Mouse (Mus musculus) kidney, adult 2 months (tissue): ENCODE results near the gene Zfp536. TPM values are rescaled to one million over a fixed set of nuclear protein-coding genes. Genes with fewer than 3 reads are reported as not detected.
A peak's percentile ranks its signal among the peaks of the same experiment; 100 is the strongest.

Source experiments
- DNase-seq: peaks from one replicate; pipeline ENCODE4 v3.0.0; 2021
- H3K27ac ChIP-seq: fragments of 200-500 bp; 2 replicates; pipeline ENCODE4 v1.5.1; 2012; ENCODE audit warnings: low read depth, low read length, control low read depth, inconsistent platforms; ENCODE audit not compliant: insufficient read depth
- H3K27me3 ChIP-seq: fragments of 200-500 bp; replicated peaks from 2 replicates; pipeline ENCODE4 v1.6.1; 2012; ENCODE audit warnings: mild to moderate bottlenecking, moderate library complexity, low read length, inconsistent platforms; ENCODE audit not compliant: control insufficient read depth, insufficient read depth
- H3K36me3 ChIP-seq: fragments of 200-500 bp; 2 replicates; pipeline ENCODE4 v1.6.1; 2012; ENCODE audit warnings: mild to moderate bottlenecking, moderate library complexity, low read length, inconsistent platforms; ENCODE audit not compliant: control insufficient read depth, insufficient read depth
- H3K4me1 ChIP-seq: fragments of 200-500 bp; 2 replicates; pipeline ENCODE4 v1.6.1; 2011; ENCODE audit warnings: low read length; ENCODE audit not compliant: control insufficient read depth, insufficient read depth
- H3K4me3 ChIP-seq: fragments of 200-500 bp; 2 replicates; pipeline ENCODE4 v1.5.1; 2011; ENCODE audit warnings: mild to moderate bottlenecking, low read depth, low read length, control low read depth; ENCODE audit not compliant: insufficient read depth
- CTCF ChIP-seq: fragments of 200-500 bp; conservative IDR thresholded peaks from 2 replicates; pipeline ENCODE4 v1.5.1; 2011; ENCODE audit warnings: low read depth, mild to moderate bottlenecking, control low read depth, low read length, moderate library complexity, mixed read lengths; ENCODE audit not compliant: insufficient read depth, insufficient read length
- POLR2A ChIP-seq: fragments of 200-500 bp; IDR thresholded peaks from one replicate; pipeline ENCODE4 v1.6.1; 2011; ENCODE audit warnings: low read depth, low read length, control low read depth
- WGBS: fragments of 180-500 bp; shearing (Covaris S2); methylation state at CpG from one replicate; pipeline ENCODE4 v1.1.7; 2018; 5-methylcytosine and 5-hydroxymethylcytosine counted together
- polyA plus RNA-seq: library from polyadenylated mRNA; depleted of rRNA; stranded (reverse); fragments of >200 nt; gene quantifications from 2 replicates; pipeline ENCODE4 v1.2.3, GENCODE M21; 2012

Zfp536 gene
- polyA plus RNA-seq, 1 experiment, result 0.11 TPM

DNA sequence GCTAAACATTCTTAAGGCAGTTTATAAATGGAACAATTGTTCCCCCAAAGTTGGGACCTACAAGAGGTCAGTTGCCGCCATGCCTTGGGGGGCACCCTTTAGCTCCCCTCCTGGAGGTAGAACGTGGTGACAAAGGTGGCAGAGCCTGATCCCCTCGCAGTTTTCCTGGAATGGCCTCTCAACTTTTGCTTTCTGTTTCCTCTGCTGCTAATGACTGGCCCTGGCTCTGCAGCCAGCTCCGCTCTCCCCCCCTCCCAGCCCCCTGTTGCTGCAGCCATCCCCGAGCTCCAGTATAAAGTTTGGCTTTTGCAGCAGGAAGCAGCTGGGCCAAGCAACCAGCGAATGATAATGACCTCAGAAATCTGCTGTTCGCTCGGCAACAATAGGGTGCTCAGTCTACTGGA lies 210.3 kb downstream of the Zfp536 start:
- peak overlapping the region; percentile 70; the same call in 1 of the 2 replicates for H3K27ac ChIP-seq
- no peaks in the 10 kb centered on the region for H3K27me3 ChIP-seq
- no peaks in the 10 kb centered on the region for H3K36me3 ChIP-seq
- peak overlapping the region; percentile 47 for H3K4me3 ChIP-seq
- no peak for TF ChIP-seq CTCF
- TF ChIP-seq POLR2A, result no peak
- H3K4me1 ChIP-seq, result no peaks in the 10 kb centered on the region
- DNase-seq, result peak; percentile 54
- 6% methylated on average over 8 of the region's 8 CpGs for WGBS

DNA sequence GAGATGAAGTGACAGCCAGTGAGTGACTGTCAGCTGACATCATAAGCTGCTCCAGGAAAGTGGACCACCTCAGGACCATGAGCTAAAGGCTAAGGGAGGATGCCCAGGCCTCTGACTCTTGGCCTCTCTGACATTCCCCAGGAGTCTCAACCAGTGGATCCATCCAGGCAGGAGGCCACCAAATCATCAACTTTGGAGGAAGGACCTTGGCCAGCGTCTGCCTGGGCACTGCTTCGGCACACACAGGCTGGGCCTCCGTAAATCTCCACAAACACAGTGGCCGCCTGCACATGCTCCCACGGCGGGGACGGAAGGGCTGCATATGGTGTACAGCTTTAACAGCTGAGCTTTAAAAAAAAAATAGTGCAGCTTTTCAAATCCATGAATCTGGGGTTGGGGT lies 210.9 kb downstream of the Zfp536 start:
- H3K27ac ChIP-seq, result no peak overlapping the region
- H3K4me3 ChIP-seq, result no peak overlapping the region
- DNase-seq, result no peak
- no peaks in the 10 kb centered on the region for H3K36me3 ChIP-seq
- WGBS, result 57% methylated on average over 7 of the region's 7 CpGs
- H3K4me1 ChIP-seq, result no peaks in the 10 kb centered on the region
- no peaks in the 10 kb centered on the region for H3K27me3 ChIP-seq
- TF ChIP-seq CTCF (no peak), POLR2A (no peak)

DNA sequence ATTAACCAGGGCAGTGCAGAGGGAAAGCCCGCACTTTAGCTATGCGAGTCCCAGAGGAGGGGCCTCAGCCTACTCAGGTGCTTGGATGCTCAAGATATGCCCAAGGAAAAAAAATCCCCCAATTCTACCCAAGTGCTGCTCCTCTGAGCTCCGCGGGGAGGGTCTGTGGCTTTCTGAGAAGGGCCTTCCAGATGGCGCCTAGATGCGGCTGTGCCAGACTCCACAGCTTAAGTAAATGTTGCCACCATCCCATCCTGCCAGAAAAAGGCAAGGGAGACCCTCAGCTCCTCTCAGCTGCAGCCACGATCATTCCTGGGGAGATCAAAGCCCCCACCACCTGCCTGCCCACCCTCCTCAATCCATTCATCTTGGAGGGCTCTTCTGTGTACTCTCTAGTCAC lies 212.9 kb downstream of the Zfp536 start:
- Histone ChIP-seq H3K27me3 (no peaks in the 10 kb centered on the region), H3K4me3 (no peak overlapping the region), H3K27ac (no peak overlapping the region), H3K36me3 (no peaks in the 10 kb centered on the region), H3K4me1 (no peaks in the 10 kb centered on the region)
- TF ChIP-seq CTCF, result no peak
- no peak for TF ChIP-seq POLR2A
- 92% methylated on average over 7 of the region's 7 CpGs for WGBS
- DNase-seq, result no peak

DNA sequence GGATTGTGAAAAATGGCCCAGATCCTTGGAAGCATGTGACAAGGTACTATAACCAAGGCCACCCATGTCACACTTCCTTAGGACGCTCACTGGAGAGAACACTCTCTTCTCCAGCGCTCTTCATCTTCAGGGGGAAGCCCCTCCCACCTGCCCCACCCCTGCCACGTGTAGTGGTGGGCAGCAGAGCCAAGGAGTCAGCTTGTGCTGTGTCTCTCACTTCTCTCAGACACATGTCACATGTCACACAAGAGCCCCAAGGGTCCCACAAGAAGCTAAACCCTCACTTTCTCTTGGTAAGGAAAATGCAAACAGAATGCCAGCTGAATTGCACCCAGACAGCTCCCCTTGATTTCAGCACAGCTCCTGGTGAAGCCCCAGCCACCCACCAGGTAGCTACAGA lies 213.6 kb downstream of the Zfp536 start:
- TF ChIP-seq CTCF, result no peak
- TF ChIP-seq POLR2A, result no peak
- Histone ChIP-seq H3K36me3 (no peaks in the 10 kb centered on the region), H3K4me1 (no peaks in the 10 kb centered on the region), H3K4me3 (no peak overlapping the region), H3K27me3 (no peaks in the 10 kb centered on the region), H3K27ac (no peak overlapping the region)
- no peak for DNase-seq
- 51% methylated on average over 3 of the region's 3 CpGs for WGBS

DNA sequence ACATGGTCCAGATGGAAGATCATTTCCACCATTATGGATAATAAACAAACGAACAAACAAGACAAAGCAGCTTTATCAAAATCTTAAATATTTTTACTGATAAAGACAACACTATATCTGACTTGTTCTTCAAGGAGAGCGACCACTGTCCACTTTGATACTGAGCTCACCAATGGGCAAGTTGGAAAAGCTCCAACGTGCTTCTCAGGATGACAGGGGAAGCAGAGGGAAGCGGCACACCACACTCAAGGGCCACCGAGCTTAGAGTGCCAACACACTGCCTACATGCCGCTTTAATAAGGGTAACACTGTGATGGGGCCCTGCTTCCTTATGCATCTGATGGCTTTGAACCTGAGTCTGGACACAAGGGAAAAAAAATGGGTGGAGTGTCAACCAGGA lies 214.1 kb downstream of the Zfp536 start:
- H3K4me3 ChIP-seq, result no peak overlapping the region
- H3K27me3 ChIP-seq, result no peaks in the 10 kb centered on the region
- 87% methylated on average over 6 of the region's 6 CpGs for WGBS
- TF ChIP-seq POLR2A, result no peak
- no peak for TF ChIP-seq CTCF
- H3K27ac ChIP-seq, result no peak overlapping the region
- no peak for DNase-seq
- no peaks in the 10 kb centered on the region for H3K36me3 ChIP-seq
- no peaks in the 10 kb centered on the region for H3K4me1 ChIP-seq

DNA sequence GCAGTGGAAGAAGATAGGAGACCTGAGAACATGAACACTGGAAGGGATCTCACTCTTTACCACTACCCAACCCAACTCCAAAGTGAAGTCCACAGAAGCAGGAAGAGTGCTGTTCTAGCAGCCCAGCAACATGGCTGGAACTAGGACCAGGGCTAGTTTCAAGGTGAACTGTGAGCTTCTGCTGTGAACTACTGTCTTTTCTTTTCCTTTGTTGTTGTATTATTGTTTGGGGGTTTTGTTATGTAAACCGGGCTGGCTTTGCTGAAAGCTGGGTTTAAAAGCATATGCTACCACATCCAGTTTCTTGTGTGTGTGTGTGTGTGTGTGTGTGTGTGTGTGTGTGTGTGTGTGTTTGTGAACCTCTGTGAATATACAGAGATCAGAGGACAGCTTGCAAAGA lies 216.6 kb downstream of the Zfp536 start:
- 80% methylated on average over 1 of the region's 1 CpGs for WGBS
- Histone ChIP-seq H3K4me3 (no peak overlapping the region), H3K4me1 (no peaks in the 10 kb centered on the region), H3K27ac (no peak overlapping the region), H3K27me3 (no peaks in the 10 kb centered on the region), H3K36me3 (no peaks in the 10 kb centered on the region)
- no peak for DNase-seq
- no peak for TF ChIP-seq CTCF
- TF ChIP-seq POLR2A, result no peak

DNA sequence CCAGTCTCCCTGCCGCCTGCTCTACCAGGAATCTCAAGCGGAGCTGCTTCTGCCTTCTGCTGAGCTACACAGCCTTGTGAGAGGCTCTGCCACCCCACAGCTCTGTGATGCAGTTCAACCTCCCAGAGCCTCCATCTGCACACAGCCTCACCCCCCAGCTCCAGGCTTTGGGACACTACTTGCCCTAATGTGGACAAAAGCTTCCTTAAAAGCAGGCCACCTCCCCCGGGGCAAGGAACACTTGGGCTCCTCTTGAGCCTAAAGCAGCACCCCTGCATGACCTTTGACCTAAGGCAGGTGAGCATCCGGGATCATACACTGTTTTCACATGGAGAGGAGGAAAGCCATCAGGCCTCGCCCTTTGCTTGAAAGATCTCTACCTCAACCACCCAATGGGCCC lies 219.0 kb downstream of the Zfp536 start:
- WGBS, result 82% methylated on average over 5 of the region's 5 CpGs
- Histone ChIP-seq H3K27me3 (no peaks in the 10 kb centered on the region), H3K4me3 (no peak overlapping the region), H3K36me3 (no peaks in the 10 kb centered on the region), H3K4me1 (no peaks in the 10 kb centered on the region), H3K27ac (no peak overlapping the region)
- no peak for DNase-seq
- no peak for TF ChIP-seq CTCF

DNA sequence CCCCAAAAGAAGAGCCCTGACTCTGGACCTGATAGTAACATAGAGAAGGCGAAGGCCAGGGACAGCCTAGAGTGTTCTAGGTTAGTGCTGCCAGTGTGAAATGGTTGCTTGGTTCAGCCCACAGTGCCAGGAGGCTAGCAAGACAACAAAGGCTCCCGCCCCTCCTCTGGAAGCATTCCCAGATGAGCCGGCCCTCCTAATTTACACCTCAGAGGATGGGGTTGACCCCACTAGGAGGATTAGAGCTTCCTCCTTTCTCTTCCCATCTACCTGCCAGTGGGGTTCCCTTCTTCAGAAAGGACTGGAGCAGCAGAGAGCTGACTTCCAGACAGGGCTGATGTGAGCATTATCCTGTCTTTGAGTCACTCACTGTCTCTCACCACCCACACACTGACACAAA lies 219.8 kb downstream of the Zfp536 start:
- no peak for DNase-seq
- H3K36me3 ChIP-seq, result no peaks in the 10 kb centered on the region
- 76% methylated on average over 3 of the region's 3 CpGs for WGBS
- H3K4me1 ChIP-seq, result no peaks in the 10 kb centered on the region
- no peak overlapping the region for H3K27ac ChIP-seq
- H3K27me3 ChIP-seq, result no peaks in the 10 kb centered on the region
- TF ChIP-seq CTCF (no peak), POLR2A (no peak)
- no peak overlapping the region for H3K4me3 ChIP-seq
